Mouse (Mus musculus) B cell, adult 2 months (primary cell): ENCODE measurements around the gene Zdhhc22.

ENCODE experiments used
- DNase-seq, 2 experiments: peaks; one replicate each; pipeline ENCODE4 v3.0.0; 2022

Gene Zdhhc22

GRCm38 (mm10) chr12:86932575-86932952, 57.7 kb downstream of the Zdhhc22 start:
- no peak for DNase-seq

GRCm38 (mm10) chr12:86931919-86932574, 58.2 kb downstream of the Zdhhc22 start:
- DNase-seq = no peak

- DNase-seq = no peak
Observed at GRCm38 (mm10) chr12:86930934-86931729, 59.1 kb downstream of the Zdhhc22 start.
